Mouse (Mus musculus) testis, postnatal 10 days (tissue): Measurements from ENCODE around the gene Myo7a.

ENCODE experiments used
- DNase-seq: peaks from one replicate; pipeline ENCODE4 v3.0.0; 2021; ENCODE audit warnings: low spot score

Myo7a gene

GRCm38 (mm10) chr7:98119179-98119960 is at the start of gene Myo7a:
Gene Myo7a, minus strand, starts transcription at chr7:98119524.
- peak; percentile 75 for DNase-seq

DNA sequence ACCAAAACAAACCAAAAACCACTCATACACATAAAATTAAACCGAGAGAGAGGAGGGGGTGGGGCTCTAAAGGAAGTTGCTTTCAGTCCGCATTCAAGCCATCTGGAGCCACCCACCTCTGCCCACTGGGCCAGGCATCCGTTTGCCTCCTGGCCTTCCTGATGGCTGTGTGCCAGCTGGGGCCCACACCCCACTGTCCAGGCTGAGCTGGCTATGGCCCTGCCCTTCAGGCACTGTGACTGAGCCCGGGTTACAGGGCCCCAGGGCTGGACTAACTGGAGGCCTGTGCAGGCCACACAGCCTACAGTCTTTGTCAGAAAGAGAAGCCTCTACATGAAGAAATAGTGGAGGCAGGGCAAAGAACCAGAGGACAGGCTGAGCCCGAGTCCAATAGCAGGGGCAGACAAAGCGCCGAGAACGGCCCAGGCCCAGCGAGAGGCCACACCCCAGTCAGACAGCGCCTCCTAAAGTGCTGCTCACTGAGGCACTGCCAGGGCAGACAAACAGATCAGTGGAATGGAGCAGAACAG is 45.7 kb upstream of the Myo7a start:
- peak; percentile 46 for DNase-seq

- peak; percentile 27 for DNase-seq
Observed at GRCm38 (mm10) chr7:98164382-98164998, 45.2 kb upstream of the Myo7a start.

DNA sequence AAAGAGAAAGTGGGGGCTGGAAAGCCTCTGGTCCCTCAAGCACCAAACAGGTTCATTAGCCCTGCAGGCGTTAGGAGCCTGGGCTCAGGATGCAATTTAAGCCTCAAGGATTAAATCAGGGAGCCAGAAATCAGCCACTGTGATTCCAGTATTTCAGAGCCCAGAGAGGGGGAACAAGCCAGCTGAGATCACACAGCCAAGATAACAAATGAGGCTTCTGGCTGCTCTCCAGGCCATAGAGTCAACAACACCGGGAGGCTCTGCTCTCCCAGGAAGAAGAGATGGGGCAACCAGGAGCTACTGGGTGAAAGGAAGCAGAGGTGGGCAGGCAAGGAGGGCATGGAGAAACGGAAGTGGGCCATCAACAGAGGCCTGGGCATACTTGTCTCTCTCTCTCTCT is 44.4 kb upstream of the Myo7a start:
- DNase-seq, result peak; percentile 43

DNA sequence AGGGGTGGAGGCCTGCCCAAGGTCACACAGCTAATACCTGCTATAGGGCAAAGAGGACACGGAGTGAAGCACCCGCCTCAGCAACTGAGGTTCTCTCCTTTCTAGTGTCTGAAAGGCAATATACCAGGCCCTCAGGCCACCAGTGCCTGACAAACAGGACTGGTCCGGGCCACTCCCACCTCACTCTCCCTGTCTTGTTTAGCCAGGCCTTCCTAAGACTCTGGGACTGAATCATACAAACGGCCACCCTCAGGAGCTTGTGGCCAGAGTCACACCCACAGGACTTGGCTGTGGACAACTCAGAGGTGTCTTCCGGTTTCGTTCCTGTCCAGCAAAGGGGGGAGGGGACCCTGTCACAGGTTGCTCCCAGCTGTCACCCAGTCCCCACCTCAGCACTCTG is 42.9 kb upstream of the Myo7a start:
- DNase-seq, result no peak

DNA sequence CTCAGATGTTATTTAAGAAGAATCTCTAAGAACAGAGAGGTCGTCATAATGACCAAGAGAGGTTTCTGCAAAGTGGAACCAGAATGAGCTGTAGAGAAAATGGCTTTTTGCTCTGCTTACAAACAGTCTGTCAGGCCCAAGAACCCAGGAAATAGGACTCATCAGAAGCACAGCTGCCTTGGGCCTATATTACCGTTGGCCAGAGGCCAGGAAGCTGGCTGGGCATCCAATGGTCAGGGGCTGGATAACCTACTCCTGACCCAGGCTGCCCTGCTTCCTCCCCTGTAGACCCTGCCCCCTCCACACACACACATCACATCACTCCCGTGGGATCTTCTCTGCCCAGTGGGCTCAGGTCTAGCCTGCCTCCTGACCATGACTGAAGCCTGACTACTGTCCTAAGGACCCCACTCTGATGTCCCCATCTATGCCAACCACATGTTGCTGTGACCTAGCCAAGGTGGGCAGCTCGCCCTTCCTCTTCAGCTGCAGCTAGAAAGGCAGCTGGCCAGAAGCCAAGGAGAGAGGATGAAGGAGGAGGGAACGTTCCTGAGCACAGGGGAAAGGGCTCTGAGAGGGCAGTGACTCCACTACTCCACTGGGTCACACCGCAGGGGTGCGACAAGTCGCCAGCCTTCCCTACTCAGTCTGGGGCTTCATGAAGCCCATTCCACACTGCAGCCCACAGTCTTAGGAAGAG is 40.9 kb upstream of the Myo7a start:
- DNase-seq, result no peak

DNA sequence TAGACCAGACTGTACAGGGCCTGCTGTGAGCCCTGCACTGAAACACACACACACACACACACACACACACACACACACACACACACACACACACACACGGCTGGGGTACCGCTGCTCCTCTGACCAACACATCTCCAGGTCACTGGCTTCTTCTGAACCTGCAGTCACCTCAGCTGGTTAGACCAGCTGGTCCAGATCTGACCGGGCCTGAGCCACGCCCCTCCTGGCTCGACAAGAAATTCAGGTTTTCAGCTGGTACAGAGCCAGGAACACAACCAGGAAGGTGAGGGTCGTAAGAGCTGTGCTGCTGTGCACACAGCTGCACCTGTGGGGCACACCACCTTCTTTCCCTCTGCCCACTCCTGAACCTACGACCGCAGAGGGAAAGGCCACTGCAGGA is 39.2 kb upstream of the Myo7a start:
- DNase-seq, result no peak

GRCm38 (mm10) chr7:98157636-98158332 is 38.5 kb upstream of the Myo7a start:
- no peak for DNase-seq

GRCm38 (mm10) chr7:98156280-98156665 is 36.9 kb upstream of the Myo7a start:
- no peak for DNase-seq

DNA sequence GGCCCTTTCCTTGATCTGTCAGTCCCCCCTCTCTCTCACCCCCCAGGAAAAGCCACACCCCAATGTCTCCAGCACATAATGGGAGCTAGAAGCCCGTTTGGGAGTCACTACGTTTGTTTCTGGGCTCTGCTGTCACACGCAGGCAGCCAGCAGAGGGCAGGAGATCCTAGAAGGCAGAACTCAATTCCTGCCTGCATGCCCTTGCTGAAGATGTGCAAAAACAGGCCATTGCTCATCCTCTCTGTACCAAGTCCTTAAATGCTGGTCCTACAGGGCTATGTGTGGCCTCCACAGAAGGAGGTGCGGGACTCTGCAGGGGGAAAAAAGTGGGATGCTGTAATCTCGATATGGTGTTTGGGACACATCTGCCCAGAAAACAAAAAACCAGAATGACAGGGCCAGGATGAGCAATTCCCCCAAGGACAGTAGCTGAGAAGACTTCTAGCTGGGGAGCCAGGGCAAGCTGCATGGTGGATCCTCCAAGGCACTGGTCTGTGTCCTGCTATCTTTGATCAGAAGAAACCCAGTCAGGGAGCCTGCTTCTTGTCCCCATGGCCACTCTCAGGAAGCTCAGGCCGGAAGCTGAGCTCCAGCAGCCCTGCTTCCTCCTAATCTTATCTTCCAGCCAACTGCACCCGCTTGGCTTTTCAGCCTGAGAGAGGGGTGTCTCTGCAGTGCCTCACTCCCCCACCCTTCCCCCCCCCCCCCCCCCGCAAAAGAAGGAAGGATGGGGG is 36.4 kb upstream of the Myo7a start:
- DNase-seq, result peak; percentile 88

DNA sequence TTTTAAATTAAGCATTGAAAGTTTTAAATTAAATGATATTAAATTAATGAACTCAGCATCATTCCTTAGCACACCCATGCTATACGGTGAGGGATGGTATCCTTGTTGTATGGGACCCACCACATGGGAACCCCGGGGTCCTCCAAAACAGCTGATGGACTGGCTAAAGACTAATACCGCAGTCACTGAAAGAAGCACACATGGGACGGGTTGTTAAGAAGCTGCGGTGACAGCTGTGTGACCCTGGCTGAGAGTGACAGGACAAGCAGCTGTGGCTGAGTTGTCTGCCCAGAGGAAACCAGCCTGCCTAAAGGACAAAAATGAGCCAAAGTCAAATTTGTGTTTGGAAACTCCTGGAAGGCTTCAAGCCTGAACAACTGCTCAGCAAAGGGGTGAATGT is 34.6 kb upstream of the Myo7a start:
- DNase-seq, result no peak

DNA sequence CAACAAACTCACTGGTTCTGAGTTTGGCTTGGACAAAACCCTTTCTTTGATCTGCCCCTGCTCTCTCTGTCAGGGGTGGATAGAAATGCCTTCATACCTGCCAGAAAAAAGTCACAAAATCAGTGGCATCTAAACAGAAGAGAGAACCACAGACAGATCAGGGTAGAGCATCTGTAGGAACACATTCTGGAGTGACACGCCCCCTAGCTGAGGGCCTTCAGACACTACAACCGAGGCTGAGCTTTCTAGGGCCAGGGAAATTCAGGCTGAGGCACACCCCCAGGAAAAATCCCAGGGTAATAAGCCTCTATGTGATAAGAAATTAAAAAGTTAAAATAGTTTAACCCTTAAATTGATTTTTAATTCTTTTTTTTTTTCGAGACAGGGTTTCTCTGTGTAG is 34.0 kb upstream of the Myo7a start:
- no peak for DNase-seq

DNA sequence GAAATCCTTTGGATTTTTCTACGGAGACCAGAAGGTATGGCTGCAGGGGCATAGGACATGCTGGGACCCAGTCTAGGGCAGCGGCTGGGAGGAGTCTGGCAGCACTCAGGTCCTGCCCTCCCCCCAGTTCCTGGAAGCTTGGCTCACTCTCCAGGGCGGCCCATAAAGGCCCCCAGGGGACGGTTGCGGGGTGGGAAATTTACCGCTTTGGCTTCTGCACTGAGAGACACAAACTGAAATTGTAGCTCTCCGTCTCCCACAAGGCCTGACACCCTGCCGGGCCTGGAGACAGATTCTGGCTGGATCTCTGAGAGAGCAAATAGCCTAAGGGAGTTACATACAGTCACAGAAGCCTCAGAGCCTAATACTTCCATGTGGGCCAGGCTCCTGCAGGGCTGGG is 33.1 kb upstream of the Myo7a start:
- no peak for DNase-seq

- peak; percentile 68 for DNase-seq
Observed at GRCm38 (mm10) chr7:98150525-98150924, 31.2 kb upstream of the Myo7a start.

DNA sequence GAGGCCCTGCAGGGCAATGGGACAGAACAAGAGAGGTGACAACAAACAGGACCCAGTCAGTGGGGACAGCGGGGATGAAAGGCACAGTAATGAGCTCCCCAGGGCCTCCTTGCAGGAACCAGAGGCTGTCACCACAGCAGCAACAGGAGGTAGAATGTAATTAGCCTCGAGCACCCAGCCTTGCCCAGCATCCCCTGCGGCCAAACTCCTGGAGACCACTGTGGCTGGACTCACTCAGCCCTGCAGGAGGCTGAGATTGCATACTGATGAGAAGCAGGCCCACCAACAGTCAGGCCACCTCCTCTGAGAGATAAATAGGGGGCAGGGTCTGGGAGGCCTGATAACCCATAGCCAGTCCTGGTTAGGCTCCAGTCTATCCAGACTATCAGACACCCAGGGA is 30.5 kb upstream of the Myo7a start:
- no peak for DNase-seq

- DNase-seq, result no peak
Observed at GRCm38 (mm10) chr7:98148721-98149407, 29.5 kb upstream of the Myo7a start.

DNA sequence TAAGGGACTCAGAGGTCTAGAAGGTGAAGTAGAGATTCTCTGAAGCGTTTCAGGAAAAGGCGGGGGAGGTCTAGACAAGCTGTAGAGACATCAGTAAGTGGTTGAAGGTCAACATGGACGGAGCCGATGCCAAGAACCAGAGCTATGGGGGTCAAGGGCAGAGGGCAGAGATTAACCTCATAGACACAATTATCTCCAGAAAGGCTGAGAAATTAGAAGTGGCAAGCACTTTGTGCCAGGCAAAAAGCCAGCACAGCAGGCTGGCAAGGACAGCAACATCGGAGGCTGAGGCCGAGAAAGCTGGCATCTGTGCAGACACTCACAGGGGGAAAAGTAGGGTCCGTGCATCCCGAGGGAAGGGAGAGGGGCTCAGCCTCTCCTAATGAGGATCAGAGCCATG is 28.4 kb upstream of the Myo7a start:
- DNase-seq, result no peak

- DNase-seq, result no peak
Observed at GRCm38 (mm10) chr7:98146447-98146845, 27.1 kb upstream of the Myo7a start.

DNA sequence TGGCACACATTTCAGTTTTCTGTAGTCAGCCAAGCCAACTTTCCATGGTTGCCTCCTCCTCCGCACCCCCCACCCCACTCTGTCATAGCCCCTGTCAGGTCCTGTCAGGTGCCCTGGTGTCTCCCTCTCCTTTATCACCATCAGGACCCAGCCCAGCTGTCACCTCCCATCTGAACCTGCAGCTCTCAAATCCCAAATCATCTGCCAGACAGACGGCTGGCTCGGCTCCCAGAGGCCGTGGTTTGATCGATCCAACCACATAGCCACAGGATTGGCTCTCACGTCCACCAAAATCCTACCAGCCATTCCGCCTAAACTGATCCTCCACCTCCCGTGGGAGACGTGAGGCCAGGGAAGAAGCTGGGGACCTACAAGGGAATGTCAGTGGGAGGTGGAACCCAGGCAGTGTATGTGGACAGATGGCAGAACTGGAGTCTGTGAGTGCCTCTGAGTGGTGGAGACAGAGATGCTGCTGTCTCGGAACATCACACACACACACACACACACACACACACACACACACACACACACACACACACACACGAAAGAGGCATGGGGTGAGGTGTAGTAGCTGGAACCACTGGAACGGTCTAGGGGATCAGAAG is 26.6 kb upstream of the Myo7a start:
- no peak for DNase-seq

GRCm38 (mm10) chr7:98145402-98145801 is 26.1 kb upstream of the Myo7a start, which contains the start of gene Omp:
Gene Omp, minus strand, starts transcription at chr7:98145502.
- no peak for DNase-seq

DNA sequence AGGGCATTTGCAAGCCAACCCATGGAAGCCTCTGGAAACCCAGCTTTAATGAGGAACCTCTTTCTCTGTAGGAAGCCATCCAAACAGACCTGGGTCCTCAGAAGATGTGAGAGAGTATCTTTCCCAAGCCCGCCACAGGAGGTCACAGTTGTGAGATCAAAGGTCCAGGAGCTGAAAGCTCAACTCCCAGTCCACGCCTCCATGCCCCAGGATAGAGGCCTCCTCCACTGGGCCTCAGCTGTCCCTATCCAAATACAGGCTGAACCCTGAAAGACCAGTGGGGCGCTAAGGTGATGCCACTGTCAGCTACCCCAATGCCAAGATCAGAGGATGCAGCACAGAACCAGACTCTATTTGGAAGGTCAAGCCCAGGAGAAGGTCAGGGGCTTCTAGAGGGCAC is 23.3 kb upstream of the Myo7a start:
- no peak for DNase-seq
